Comparison of ENCODE assay signal across 16 mouse cellular contexts in the genomic region with DNA sequence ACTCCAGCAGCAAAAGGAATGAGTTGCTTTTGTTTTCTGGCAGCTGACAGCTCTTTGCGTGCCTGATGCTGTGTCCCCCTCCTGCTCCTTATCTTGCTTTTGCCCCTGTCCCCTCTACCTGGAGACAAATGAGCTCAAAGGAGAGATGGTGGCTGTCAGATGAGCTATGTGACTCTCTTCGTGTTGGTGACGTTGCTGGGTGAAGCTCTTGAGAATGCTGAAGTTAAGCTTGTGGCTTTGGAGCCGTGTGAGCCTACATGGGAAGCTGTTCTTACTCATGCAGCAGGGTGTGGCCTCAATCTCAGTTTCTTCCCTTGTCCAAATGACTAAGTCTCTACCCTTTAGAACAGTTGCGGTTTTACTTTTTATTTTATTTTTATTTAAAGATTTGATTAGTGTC. TPM values are rescaled to one million over a fixed set of nuclear protein-coding genes. Genes with fewer than 3 reads are reported as not detected.
DNase-seq lines count a peak whose midpoint lies in the region; ATAC-seq lines count a peak whose summit lies in the region.
"Had no signal": no experiment of that assay in that cellular context is flagged by ENCODE, and none has a peak within 500 bp of the region (broad histone marks: within the 10 kb centered on the region; RNA-seq: fewer than 3 reads in every experiment).

No protein-coding gene starts in this region.

- no peaks in the 10 kb centered on the region for H3K27me3 ChIP-seq in heart, embryonic 14.5 days (ENCODE audit: control insufficient read depth, insufficient read depth, low read length)
- H3K27me3 ChIP-seq in heart, embryonic 12.5 days (replicated peaks) = no peaks in the 10 kb centered on the region
- H3K27me3 ChIP-seq: forebrain, embryonic 15.5 days; kidney, embryonic 15.5 days; limb, embryonic 15.5 days; midbrain, embryonic 12.5 days had no signal

- H3K36me3 ChIP-seq in heart, embryonic 14.5 days (ENCODE audit: control insufficient read depth, insufficient read depth, low read length) = no peaks in the 10 kb centered on the region
- H3K36me3 ChIP-seq in heart, embryonic 12.5 days = no peaks in the 10 kb centered on the region
- H3K36me3 ChIP-seq: forebrain, embryonic 15.5 days; kidney, embryonic 15.5 days; limb, embryonic 15.5 days; midbrain, embryonic 12.5 days had no signal

- 0 out of 2 replicates have a peak overlapping the region, but pooled peaks have one; percentile 14 for H3K4me2 ChIP-seq in heart, embryonic 14.5 days (ENCODE audit: low read length)
- no peak overlapping the region for H3K4me2 ChIP-seq in heart, embryonic 12.5 days
- H3K4me2 ChIP-seq: forebrain, embryonic 15.5 days; kidney, embryonic 15.5 days; limb, embryonic 15.5 days; midbrain, embryonic 12.5 days had no signal

- intact Hi-C loops in left cerebral cortex, postnatal 14 days (cut with DNase I) = no loop called here

- no peak overlapping the region for H3K9ac ChIP-seq in heart, embryonic 14.5 days (ENCODE audit: low read length)
- no peak overlapping the region for H3K9ac ChIP-seq in heart, embryonic 12.5 days
- H3K9ac ChIP-seq: forebrain, embryonic 15.5 days; kidney, embryonic 15.5 days; limb, embryonic 15.5 days; midbrain, embryonic 12.5 days had no signal

- peak; percentile 75 for DNase-seq in 3T3-L1 (ENCODE audit: low read depth, low spot score)
- peak; percentile 12 for DNase-seq in adrenal gland, postnatal 10 days
- DNase-seq in layer of hippocampus, postnatal 36 days = no peak
- no peak for DNase-seq in cerebellum, postnatal 4 days (ENCODE audit: low spot score in 2 of 2)
- no peak for DNase-seq in left cerebral cortex, postnatal 14 days (ENCODE audit: low spot score in 2 of 2)
- DNase-seq: cerebellum, adult 18-20 months; thymus, adult 18-20 months had no signal

- ATAC-seq in heart, embryonic 14.5 days (ENCODE audit: insufficient number of reproducible peaks, insufficient read depth, low FRiP score, low read depth) = no peak
- ATAC-seq in heart, embryonic 12.5 days (ENCODE audit: insufficient number of reproducible peaks, low FRiP score) = no peak
- ATAC-seq in megakaryocyte, adult 5-6 weeks (ENCODE audit: poor library complexity, severe bottlenecking) = peak; percentile 88
- ATAC-seq: forebrain, embryonic 15.5 days; hindbrain, embryonic 16.5 days had no signal

- no peak overlapping the region for H3K27ac ChIP-seq in heart, embryonic 14.5 days (replicated peaks in 1 of 2; ENCODE audit: control insufficient read depth in 1 of 2, insufficient read depth in 1 of 2, low read depth in 2 of 2, low read length in 2 of 2)
- no peak overlapping the region for H3K27ac ChIP-seq in heart, embryonic 12.5 days (ENCODE audit: poor library complexity, severe bottlenecking)
- H3K27ac ChIP-seq: forebrain, embryonic 15.5 days; kidney, embryonic 15.5 days; limb, embryonic 15.5 days; midbrain, embryonic 12.5 days had no signal

- H3K4me1 ChIP-seq in heart, embryonic 14.5 days (ENCODE audit: control insufficient read depth in 2 of 2, insufficient read depth in 2 of 2, low read length in 2 of 2) = no peaks in the 10 kb centered on the region
- H3K4me1 ChIP-seq in heart, embryonic 12.5 days (replicated peaks) = 0 out of 2 replicates have a peak, but pooled peaks cover 3% of the 10 kb centered on the region
- H3K4me1 ChIP-seq: forebrain, embryonic 15.5 days; kidney, embryonic 15.5 days; limb, embryonic 15.5 days; midbrain, embryonic 12.5 days had no signal

- no peaks in the 10 kb centered on the region for H3K9me3 ChIP-seq in heart, embryonic 14.5 days (ENCODE audit: control insufficient read depth, low read length)
- no peaks in the 10 kb centered on the region for H3K9me3 ChIP-seq in heart, embryonic 12.5 days (replicated peaks)
- H3K9me3 ChIP-seq: forebrain, embryonic 15.5 days; kidney, embryonic 15.5 days; limb, embryonic 15.5 days; midbrain, embryonic 12.5 days had no signal

- 30% methylated on average over 5 of the region's 5 CpGs for WGBS in heart, embryonic 14.5 days
- 45% methylated on average over 5 of the region's 5 CpGs for WGBS in heart, embryonic 12.5 days

- H3K4me3 ChIP-seq in heart, embryonic 14.5 days (ENCODE audit: control insufficient read depth in 1 of 2, insufficient read depth in 1 of 2, low read depth in 1 of 2, low read length in 2 of 2) = no peak overlapping the region
- no peak overlapping the region for H3K4me3 ChIP-seq in heart, embryonic 12.5 days
- H3K4me3 ChIP-seq: forebrain, embryonic 15.5 days; kidney, embryonic 15.5 days; limb, embryonic 15.5 days; midbrain, embryonic 12.5 days had no signal

RNA-seq across cellular contexts. Expression of gene Havcr2, which starts 7.2 kb away (rescaled TPM):
- 0.28 and 0.38 TPM in 2 replicates for polyA plus RNA-seq in heart, embryonic 14.5 days (2014; fragmentation: Nextera tagmentation; extraction: Ambion mirVana)
- 0.10 and 0.19 TPM in 2 replicates for polyA plus RNA-seq in heart, embryonic 12.5 days (2016; fragmentation: Nextera tagmentation; extraction: Ambion mirVana)
- under 1 TPM; 0.58 to 0.81 TPM for total RNA-seq in adrenal gland, postnatal 10 days (2021)
- 2.8 and 2.9 TPM in 2 replicates for total RNA-seq in megakaryocyte, adult 5-6 weeks (2015)
- 3.3 and 3.9 TPM in 2 replicates for total RNA-seq in megakaryocyte, adult 5-6 weeks (2017)
- 1 to 10 TPM; 1.7 to 2.0 TPM for total RNA-seq in layer of hippocampus, postnatal 36 days (2021)
- 1 to 10 TPM; 1.1 to 1.7 TPM for total RNA-seq in left cerebral cortex, postnatal 14 days (2021)
- polyA plus RNA-seq: embryonic facial prominence, embryonic 11.5 days had no signal

RNA-seq across cellular contexts. Expression of gene Med7, which starts 25.2 kb away (rescaled TPM):
- polyA plus RNA-seq in heart, embryonic 14.5 days (2014; fragmentation: Nextera tagmentation; extraction: Ambion mirVana) = 50.9 and 54.2 TPM in 2 replicates
- polyA plus RNA-seq in heart, embryonic 12.5 days (2016; fragmentation: Nextera tagmentation; extraction: Ambion mirVana) = 54.9 and 56.8 TPM in 2 replicates
- total RNA-seq in adrenal gland, postnatal 10 days (2021) = 10 to 100 TPM; 27.5 to 31.9 TPM
- 41.7 and 43.7 TPM in 2 replicates for total RNA-seq in megakaryocyte, adult 5-6 weeks (2015)
- 17.6 and 20.6 TPM in 2 replicates for total RNA-seq in megakaryocyte, adult 5-6 weeks (2017)
- total RNA-seq in layer of hippocampus, postnatal 36 days (2021) = 10 to 100 TPM; 31.4 to 35.3 TPM
- total RNA-seq in left cerebral cortex, postnatal 14 days (2021) = 10 to 100 TPM; 30.2 to 36.5 TPM

Comparison
In these comparisons a context has a peak if more than half of its experiments do, and no peak if none do; other contexts are left out.
1. DNase-seq: peak in 3T3-L1 (single experiment) and adrenal gland, postnatal 10 days (single experiment); none in layer of hippocampus, postnatal 36 days (0 of 2), cerebellum, postnatal 4 days (0 of 2) and left cerebral cortex, postnatal 14 days (0 of 2).